Mouse (Mus musculus): ENCODE measurements at regions not wholly inside any gene's neighbourhood (a gene's known extent, or its start where the extent isn't known, plus 50 kb on each side); places are given as distances from the start of the nearest gene placed in this dataset.

DNA sequence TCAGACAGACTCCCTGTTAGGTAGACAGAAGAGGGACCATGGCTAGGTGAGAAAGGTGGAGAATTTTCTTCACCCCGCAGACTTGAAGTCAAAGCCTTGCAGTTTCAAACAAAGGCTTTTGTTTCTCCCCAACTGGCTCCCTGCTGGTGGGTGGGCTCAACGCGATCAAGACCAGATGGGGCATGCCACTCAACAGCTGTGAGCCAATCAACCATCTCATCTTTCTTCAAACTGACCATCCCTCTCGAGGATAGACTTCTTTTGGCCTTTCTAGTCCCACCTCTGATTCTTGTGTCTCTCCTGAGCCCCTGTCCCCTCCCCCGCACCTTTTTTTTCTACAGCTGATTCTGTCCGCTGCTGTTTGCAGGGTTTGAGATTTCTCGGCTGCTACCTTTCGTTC, 212.5 kb upstream of the Fermt1 start:
- TF ChIP-seq GATA1 (IDR thresholded peaks at IDR 0.05; ENCODE audit: low read length) (no peak), TAL1 (IDR thresholded peaks at IDR 0.05; ENCODE audit: low read length) (no peak)

Data from erythroblast, embryonic 14.5 days (primary cell).